Mouse (Mus musculus): ENCODE measurements at regions not wholly inside any gene's neighbourhood (a gene's known extent, or its start where the extent isn't known, plus 50 kb on each side); places are given as distances from the start of the nearest gene placed in this dataset.

DNA sequence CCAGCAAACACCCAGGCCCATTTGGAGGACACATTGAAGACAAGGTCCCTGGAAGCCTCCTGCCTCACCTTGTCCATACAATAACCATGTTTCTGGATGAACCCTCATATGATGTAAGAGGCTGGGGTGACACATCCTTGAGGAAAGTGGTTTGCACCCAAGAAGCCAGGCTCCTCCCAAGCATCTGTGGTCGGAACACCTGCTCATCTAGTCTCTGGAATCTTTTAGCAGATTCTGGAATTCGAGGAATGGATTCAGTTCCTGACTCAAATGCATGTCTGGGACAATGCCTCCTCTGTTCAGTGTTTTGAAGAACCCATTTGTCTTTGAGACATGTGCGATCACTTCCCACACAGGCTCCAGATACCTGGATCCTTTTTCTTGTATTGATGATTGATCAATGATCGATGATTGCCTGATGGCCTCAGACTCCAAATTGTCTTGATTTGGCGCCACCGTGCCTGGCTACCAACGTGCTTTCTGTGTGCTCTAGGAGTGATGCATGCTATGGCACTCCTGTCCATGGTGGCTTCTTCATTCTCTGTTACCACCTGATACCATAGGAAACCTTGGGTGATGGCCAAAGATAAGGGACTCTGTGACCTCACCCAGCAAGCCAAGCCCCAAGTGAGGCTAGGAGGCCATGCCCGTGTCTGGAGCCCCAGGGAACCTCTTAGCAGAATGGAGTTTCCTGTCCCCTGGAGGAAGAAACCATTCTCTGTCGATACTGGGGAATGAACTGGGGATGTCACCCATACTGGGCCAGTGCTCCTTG, 126.7 kb downstream of the Mn1 start:
- no peak for DNase-seq (ENCODE audit: low read depth, low spot score)

DNA sequence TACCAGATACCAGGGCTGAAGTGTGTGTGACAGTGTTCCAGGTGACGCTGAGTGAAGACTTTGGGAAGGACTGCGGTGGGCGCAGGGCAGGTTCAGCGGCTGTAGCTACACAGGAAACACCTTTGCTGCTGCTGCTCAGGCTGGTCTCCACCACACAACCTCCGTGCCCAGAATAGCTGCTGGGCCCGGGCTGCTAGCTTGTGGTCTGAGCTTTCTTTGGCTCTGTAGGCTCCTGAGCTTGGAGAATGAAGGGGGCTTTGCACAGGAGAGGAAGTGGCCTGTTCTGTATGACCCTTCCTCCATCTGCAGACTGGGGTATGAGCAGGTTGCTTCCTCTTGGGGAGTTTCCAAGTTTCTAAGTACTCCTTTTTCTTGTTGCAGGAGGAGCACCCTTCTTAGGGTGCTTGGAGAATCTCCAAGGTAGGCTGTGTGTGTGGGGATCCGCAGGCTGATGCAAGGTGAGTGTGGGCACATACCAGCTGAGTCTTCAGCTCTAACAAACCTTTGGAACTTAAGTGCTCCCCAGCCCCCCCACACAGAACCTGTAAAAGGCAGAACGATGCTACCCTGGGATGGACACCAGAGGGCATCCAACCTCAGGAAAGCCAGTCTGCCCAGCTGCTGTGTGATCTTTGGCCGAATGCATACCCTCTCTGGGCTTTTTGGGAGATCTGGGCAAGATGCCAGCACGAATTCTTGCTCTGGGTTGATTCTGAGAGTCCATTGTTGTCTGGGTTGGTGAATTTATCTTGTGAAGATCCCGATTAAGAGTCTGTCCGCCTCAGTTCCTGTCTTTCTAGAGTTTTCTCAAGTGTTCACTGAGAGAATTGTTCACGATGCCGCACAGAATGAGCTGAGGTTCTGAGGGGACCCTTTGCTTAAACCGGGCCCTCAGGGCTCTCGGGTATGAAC, 136.6 kb downstream of the Mn1 start:
- peak; percentile 61 for DNase-seq (ENCODE audit: low read depth, low spot score)

DNA sequence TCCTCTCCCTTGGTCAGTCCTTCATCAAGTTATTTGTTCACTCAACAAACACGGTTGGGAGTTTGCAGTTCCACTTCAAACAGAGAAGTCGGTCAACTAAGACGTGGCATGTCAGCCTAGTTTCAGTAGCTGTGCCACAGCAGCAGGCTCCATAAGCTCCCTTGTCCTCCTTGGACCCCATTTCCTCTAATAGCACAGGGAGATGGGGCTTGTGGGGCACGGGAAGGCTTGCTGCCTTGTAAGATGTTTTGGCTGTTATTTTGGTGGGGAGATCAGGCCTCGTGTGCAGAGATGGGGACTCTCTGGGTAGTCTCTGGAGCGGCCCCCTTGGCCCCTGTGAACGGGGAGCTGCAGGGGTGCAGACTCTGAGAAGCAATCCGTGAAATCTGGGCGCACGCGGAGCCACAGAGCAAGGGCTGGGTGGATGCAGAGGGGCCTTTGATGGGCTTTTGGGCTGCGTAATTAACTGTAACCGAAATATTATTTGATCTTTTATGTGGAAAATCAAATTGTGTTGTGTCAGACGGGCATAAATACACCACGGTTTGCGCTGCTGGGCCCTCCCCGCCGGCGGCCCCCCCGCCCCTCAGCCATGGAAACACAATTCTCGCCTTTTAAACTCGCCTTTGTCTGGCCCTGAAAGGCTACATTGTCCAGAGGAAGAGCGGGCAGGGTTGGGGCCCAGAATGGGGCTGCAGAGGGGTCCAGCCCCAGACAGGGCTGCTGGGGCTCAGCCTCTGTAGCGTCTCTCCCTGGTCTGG, 137.6 kb downstream of the Mn1 start:
- no peak for DNase-seq (ENCODE audit: low read depth, low spot score)

DNA sequence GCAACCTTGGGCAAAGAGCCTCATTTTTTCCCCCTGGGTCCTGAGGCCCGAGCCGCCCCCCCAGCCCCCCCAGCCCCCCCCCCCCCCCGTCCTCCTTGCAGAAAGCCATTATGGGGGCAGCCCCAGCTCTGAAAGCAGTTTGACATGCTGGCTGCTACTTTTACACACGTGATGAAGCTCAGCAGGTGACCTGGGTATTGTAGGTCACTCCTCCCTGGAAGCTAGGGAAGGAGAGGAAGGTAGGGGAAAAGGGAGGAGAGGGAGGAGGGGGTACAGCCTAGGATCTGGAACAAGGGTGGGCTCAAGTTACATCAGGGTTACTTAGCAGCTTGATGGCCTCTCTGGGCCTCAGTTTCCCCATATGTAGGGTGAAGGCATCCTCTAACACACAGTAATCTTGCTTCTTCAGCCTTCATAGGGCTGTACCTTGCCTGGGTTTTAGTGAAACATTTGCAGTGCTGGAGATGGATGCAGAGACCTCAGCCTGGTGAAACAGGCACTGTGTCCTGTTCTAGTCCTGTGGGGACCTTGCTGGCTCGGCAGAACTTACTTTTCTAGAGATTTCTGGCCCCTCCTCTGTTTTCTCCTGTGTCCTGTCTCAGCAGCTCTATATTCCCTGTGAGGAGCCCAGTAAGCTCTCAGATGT, 138.3 kb downstream of the Mn1 start:
- no peak for DNase-seq (ENCODE audit: low read depth, low spot score)

DNA sequence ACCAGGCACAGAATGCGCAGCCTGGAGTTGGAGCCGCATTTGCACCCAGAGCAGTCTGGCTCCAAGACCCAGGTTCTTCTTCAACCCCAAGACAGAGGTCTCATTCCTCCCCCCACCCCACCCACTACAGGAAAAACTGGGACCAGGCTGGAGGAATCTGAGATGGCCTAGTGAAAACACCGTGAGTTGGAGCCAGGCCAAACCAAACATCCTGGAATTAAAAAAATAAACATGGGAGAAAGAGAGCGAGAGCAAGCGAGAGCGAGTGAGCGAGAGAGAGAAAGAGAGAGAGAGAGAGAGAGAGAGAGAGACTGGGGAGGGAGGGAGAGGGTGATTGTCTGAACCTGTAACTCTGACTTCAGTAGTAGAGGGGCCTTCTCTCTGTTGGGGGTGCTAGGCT, 138.8 kb downstream of the Mn1 start:
- no peak for DNase-seq (ENCODE audit: low read depth, low spot score)

DNA sequence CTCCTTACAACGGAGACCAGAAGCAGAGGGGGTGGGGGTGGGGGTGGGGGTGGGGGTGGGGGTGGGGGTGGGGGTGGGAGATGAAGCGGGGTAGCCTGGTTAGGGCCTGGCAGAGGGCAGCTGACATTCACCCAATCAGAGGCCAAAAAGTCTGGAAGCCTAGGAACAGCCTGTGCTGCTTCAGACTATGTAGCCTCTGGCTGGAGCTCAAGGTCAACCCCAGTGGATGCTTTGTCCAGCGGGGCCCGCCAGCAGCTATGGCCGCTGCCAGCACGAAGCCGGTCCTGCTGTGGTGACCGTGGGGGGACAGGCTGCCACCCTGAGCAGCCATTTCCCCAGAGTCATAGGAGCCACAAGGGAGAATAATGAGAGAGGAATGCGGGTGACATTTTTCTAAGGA, 143.3 kb downstream of the Mn1 start:
- no peak for DNase-seq (ENCODE audit: low read depth, low spot score)

DNA sequence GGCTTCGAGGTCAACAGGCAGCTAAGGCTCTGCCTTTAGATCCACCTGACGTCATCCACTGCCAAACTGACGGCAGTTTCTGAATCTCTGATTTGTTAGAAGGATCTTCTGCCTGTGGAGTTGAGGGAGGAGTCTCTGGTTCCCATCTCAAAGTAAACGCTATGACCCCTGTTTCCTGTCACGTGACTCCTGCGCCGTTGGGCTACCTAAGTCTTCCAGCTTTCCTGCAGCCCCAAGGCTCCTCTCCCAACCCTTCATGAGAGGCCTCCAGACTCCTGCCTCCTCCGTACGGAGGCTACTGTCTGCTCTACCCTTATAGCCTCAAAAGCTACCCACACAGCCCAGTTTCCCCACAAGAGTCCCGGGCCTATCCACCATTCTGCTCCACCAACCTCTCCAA, 144.1 kb downstream of the Mn1 start:
- DNase-seq (ENCODE audit: low read depth, low spot score) = no peak

DNA sequence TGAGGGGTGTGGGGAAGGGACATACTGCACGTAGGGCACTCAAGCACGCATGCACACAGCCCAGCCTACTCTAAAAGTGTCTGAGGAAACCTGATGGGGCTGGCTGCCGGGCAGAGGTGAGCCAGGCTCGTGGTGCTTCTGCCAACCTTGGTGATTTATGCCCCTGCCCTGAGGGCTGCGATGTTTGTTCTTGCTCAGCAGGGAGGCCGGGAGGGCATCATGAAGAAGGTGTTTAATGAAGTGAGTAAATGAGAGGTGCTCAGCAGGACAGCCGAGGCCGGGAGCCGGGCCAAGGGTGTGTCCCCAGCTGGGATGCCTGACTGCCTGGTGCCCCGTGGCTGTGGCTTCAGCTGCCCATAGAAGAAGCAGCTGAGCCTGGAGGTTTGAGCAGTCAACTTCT, 153.7 kb downstream of the Mn1 start:
- no peak for DNase-seq (ENCODE audit: low read depth, low spot score)

DNA sequence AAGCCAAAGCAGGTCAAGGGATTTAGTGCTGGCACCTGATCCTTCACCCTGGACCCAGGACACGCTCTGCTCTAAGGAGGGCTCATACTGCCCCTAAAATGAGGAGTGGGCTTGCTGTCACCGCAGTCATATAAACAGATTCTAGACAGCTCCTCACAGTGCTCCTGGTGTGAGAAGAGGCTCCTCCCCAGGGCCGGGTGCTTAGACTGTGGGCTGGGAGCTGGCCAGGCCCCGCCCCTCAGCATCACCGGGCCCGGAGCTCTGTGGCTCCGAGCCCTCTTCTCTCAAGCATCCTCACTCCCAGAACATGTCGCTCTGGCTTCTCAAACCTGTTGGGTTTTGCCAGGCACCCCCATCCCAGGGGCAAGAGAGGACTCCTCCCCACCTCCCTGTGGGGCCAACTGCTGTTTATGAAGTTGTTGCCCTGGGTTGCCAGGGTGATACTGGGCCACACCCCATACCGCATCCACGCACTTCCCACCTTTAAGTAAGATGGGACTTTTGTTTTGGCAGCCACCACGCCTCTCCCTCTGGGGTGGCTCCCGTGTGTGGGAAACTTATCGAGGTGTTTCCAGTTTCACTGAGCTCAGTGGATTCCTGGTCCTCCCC, 156.2 kb downstream of the Mn1 start:
- DNase-seq (ENCODE audit: low read depth, low spot score) = no peak

DNA sequence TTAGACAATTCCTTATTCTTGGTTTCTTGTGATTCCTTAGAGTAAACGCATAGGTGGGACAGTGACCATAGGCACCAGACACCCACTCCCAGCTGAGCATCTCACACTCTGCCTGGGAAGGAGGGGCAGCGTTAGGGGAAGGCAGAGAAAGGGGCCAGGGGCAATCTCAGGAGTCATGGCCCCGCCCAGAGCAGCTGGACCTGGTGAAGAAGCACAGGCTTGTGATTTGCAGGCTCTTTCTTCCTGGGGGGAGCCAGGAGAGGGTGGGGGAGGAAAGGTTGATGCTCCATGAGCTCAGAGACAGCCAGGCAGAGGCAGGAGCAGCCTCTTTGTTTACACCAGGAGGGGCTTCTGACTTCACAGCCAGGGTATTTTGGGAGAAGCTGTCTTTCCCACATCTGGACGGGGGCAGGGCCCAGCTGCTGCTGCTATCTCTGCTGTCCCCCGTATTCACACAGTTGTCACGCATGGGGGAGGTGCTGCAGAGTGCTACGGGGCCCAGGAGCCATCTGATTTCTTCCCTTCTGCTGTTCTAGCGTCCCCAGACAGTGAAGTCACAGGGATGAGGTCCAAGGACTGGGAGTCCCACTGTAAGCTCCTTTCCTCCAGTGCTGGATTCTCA, 157.2 kb downstream of the Mn1 start:
- DNase-seq (ENCODE audit: low read depth, low spot score) = peak; percentile 13

DNA sequence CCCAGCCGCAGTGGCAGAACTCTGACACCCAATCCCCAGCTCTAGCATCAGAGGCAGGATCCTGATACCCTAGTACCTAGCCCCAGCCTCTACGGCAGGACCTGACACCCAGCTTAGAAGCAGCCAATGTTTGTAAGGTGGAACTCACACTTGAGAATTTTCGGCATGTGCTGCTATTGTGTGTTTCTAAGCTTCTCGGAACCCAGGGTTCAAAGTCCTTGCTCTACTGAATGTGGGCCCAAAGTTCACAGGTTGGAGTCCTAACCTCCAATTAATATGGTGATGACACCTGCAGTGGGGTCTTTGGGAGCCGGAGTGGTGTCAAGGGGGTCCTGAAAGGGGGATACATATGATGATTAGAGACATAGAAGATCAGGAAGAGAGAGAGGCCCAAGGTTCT, 158.2 kb downstream of the Mn1 start:
- DNase-seq (ENCODE audit: low read depth, low spot score) = no peak

DNA sequence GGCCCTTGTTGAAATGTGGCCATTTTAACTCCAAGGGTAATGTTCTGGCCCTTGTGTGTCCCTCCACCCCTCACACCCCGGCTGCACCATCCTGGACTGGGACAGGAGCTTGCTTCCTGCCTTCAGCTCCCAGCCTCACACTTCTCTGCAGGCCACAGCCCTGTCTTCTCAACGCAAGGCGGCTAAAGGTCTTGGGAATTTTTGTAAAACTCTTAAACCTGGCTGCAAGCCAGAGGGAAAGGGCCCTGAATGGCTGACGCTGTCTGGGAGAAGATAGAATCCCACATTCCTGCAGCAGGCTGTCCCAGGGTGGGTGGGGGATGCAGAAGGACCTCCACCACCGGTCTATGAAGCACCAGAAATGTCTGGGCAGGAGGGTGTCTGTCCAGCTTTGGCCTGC, 156.3 kb upstream of the Gm26897 start:
- no peak for DNase-seq (ENCODE audit: low read depth, low spot score)

DNA sequence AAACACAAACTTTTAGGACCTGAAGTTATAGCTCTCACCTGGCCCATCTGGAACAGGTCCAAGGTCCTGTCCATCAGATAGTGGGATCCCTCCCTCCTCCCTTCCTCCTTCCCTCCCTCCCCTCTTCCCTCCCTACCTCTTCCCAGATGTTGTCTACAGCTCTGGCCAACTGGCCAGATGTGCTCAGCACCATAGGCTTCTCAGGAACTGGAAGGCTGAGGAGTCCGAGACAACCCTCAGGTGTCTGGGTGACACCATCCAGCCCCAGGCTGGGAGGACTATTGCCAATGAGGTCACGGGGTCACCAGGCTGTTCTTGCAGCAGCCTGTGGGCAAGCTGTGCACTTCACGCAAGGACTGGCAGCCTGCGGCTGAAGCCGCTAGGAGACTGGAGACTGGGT, 155.6 kb upstream of the Gm26897 start:
- DNase-seq (ENCODE audit: low read depth, low spot score) = no peak

DNA sequence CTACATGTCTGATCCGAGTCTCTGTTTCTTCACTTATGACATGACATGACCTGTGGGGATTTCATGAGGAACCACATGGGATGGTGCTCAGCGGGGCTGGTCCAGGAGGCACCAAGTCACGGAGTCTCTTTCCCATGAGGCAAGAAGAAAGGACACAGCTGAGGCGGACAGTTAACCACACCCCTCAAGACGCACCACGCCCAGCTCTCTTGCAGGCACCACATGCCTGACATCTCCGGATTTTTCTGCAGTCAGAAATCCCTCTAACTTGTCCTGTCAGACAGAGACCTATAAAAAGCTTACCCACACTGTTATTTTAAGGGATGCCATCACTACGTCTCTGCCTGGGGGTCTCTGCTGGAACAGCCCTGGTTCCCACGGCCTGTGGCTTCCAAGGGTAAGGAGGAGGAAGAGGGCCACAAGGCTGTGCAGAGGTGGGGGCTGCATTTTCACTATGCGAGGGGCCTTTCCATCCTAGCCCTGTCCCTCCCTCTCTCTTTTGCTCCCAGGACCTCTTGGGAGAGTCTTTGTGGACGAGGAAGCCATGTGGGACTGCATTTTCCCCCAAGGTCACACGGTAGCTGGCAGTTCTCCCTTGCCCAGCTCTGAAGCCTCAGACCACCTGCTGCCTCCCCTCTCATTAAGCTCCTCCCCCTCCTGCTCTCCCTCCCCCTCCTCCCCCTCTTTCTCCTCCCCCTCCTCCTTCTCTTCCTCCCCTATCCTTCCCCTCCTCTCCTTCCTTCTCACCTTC, 154.6 kb upstream of the Gm26897 start:
- no peak for DNase-seq (ENCODE audit: low read depth, low spot score)

DNA sequence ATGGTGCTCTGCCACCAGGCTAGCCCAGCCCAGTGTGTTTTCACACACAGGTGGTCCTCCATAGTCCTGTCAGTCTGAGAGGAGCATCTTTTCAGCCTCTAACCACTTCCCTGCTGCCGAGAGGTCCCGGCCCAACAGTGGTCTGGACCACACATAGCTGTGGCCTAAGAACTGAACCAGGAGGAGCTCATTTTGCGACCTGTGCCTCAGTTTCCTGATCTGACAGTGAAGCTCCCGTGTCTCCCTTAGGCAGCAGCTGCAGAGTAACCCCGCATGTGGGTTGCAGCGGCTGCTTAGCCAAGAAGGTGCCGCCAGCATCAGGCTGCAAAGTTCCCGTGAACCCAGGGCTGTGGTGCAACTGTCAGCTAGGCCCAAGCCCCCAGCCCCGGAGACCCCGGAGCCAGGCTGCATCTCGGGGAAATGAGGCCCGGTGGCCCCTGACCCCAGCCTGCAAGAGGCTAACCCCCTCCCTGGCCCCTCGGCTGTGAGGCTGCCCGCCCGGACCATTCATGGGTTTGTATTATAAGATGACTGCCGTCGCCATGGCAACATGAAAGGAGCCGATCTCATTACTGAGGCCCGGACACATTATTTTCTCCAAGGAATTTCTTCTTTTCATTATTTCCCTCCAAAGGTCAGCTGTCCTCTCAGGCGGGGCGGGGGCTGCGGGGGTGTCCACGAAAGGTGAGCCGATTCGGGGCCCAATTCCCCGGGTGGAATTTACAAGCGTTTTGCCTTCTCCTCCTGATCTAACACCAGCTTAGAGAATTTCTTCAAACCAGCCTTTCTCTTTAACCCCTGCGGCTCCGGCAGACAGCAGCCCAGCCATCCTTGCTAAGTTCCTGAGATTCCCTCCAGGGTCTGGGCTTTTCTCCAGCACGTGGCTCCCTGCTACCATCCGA, 152.6 kb upstream of the Gm26897 start:
- DNase-seq (ENCODE audit: low read depth, low spot score) = no peak

DNA sequence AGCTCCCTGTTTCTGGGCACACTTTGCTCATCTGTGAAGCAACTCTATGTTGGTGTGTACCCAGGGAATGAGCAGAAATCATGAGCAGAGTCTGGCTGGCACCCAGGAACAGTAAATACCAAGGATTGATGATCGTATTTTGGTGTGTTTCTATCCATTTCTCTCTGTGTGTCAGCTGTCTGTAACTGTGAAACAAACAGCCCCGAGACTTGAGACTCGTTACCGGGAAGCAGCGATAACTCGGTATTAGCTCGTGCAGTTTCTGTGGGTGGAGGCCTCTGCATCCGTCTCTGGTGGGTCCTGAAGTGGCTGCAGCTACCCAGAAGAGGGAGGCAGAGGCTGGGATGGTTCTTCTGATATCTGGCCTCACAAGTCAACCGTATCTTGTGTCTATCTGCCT, 151.7 kb upstream of the Gm26897 start:
- DNase-seq (ENCODE audit: low read depth, low spot score) = no peak

DNA sequence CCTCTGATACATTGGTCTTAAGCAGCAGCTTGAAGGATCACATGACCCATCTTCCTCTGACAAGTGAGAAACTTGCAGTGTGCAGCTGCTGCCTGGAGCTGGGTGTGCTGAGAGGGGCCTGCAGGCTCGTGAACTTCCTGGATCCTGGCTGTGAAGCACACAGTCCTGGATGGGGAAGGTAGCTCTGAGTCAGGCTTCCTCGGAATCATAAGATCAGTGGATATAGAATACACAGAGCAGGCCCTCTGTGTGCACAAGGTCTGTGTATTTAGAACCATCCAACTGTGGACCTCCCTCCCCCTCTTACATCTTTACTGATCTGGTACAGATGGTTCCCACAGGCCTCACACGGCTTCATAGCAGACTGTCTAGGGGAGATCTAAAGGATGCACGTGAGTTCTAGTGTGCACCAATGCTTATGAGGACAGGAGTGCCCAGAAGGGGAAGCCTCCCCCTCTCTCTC, 143.1 kb upstream of the Gm26897 start:
- peak; percentile 5 for DNase-seq (ENCODE audit: low read depth, low spot score)

DNA sequence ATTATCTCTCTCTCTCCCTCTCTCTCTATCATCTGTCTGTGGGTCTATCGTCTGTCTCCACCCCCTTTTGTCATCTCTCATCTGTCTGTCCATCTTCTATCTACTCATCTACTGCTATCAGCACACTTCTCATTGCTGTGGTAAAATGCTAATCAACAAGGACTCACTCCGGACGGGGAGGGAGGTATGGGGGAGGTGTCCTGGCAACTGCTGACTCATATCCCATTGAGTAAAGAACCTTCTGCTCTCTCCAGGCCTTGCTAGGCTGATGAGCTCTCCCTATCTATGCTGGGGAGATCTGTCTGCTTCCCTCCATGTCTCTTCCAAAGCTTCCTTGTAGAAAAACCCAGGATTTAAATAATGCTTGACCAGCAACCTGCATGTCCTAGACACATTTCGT, 140.9 kb upstream of the Gm26897 start:
- no peak for DNase-seq (ENCODE audit: low read depth, low spot score)

DNA sequence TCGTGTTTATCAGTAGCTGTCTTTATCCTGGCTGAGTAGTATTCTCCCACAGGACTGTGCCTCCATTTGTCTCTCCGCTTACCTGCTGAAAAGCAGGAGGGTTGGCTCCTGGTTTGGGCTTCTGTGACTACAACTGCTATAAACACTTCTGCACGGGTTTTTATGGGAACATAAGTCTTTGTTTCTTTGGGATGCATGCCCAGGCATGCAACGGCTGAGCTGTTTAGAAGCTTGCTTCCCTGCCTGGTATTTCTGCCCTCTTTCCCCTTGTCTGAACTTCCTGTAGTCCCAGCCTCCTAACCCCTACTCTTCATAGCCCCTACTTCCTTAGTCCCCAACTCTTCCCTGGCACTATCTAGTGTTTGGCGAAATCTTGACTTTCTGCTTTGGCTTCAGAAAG, 139.6 kb upstream of the Gm26897 start:
- DNase-seq (ENCODE audit: low read depth, low spot score) = no peak

All from A20 (cell line).